Mouse (Mus musculus) monocyte, adult 2 months (primary cell): ENCODE data around the gene Zdhhc14.

Experiments
- DNase-seq, 2 experiments: peaks; one replicate each; pipeline ENCODE4 v3.0.0; 2022; ENCODE audit warnings: low spot score in 2 of 2, low read depth in 1 of 2

Zdhhc14 gene

DNA sequence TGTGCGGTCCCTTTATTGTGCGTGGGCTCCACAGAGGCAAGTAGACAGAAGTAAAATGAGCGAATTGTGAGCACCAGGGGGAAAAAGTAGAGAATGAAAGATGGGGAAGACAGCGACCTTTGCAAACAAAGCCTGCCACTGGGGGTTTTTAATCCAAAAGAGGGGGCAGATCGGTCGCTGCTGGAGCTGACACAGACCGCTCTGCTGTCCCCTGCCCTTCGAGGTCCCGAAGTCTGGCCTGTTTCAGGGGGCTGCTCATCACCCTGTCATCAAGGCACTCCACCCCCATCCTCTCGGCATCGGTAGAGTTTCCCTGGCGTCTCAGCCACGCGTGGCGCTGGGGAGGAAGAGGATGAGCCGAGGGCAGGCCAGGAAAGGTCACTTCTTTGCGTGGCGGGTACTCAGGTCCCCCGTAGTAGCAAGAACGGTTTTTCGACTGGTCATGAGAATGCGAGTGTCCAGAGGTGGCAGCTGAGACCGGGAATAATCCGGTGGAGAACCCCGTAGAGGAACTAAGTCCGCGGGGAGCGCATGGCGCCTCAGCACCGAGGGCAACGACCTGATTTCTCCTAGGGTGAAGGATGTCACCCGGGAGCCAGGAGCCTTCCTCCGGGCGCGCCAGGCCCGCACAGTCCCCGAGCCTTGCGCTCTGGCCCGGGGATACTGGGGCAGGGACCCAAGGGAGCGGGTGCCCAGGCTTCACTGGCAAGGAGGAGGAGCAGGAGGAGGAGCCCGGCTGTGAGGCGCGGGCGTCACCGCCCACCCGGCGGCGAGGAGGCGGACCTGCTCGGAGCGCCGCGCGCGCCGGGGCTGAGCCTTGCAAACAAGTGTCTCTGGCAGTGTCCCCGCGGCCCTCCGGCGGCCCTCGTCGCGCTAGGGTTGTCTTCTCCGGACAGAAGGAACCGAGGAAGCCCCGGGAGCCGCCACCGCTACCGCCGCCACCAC is at the start of gene Zdhhc14:
TSS of gene Zdhhc14 (plus strand) at position 757 of the 945 bp plus-strand sequence.
- peak; percentile 39 to 73 for DNase-seq

DNA sequence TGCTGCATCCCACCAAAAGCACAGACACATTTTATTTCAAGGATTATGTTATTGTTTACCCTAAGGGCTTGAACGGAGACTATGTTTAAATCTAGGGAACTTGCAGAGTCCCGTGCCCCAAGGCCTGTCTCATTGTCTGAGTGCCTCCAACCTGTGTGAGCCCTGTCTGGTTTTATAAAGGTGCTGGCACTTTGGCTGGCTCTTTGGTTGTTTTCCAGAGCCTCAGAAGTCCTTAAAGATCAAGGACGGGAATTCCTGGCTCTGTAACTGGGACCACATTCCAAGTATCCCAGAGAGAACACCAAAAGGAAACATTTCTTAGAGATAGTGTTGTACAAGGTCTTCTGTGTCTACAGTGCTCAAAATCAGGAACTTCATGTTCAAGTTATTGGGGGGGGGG is 49.1 kb upstream of the Zdhhc14 start:
- no peak for DNase-seq

DNA sequence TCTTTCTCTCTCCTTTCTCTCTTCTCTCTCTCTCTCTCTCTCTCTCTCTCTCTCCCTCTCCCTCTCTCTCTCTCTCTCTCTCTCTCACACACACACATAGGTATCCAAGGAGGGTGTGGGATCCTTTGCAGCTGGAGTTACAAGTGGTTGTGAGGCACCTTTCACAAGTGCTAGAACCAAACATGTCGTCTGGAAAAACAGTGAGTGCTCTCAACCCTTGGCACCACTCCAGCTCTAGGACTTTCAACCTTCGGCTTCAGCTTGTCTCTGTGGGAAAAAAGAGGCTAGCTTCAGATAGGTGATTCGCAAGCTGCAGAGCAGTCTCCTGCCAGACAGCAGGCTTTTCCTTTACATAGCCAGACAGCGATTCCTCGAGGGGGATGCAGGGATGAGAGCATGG is 48.6 kb upstream of the Zdhhc14 start:
- DNase-seq, result no peak

DNA sequence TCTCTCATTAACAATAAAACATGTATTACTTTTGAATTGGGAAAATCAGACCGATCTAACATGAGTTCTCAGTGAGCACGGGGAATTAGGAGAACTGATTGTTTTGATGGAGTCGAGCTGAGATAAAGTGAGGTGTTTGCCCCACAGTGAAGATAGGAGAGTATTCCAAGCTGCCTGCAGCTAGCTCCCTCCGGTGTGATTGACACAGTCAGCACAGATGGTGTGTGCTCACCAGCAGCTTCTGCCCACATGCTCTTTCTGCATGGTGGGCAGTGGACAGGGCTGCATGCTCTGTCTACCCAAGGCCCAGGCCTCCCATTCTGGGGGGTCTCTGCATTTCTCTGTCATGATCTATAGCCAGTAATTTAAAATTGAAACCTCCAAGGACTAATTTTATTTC is 38.7 kb upstream of the Zdhhc14 start:
- DNase-seq, result no peak

DNA sequence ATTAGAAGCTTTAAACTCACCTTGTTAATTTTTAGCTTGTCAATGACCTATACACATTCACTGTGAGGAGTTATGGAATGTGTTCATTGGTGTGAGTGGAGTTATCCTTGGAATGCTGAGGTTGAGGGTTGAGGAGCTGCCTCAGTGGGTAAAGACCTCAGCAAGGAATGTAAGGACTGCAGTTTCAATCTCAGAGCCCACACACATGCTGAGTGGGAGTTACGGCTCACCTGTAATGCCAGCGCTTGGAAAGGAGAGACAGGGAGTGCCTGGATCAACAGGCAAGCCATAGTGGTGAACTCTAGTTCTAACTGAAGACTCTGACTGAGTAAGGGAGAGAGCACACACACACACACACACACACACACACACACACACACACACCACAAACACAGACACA is 28.4 kb upstream of the Zdhhc14 start:
- DNase-seq, result no peak

DNA sequence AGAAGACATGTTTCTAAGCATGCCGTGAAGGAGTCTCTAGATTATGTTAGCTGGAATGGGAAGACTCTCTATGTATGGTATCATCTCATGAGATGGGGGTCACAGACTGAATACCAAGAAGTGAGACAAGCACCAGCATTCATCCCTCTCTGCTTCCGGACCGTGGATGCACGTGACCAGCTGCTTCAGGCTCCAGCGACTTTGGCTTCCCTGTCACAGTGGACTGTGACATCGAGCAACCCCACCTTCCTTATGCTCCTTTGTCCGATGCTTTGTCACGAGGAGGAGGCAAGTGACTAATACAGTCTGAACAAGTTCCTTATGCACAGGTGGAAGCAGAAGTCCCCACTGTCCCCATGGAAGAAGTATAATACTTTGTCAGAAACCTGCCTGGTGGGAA is 25.6 kb upstream of the Zdhhc14 start:
- DNase-seq, result no peak

DNA sequence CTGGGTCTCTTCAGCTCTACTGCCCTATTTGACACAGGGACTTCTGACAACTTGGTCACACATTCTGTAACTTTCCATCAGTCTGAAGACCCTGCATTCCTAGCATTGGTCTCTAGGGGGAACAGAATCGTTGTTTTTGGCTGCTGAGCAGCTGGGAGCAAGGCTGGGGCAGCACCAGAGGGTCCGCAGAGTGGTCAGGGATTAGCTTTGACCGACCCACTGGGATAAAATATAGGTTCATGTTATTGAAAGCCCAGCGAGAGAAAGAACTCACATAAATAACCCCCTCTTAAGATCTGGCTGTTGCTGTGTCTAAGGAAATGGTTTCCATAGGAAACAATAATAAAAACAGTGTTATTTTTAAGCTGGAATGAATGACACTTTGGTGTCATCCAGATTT is 25.2 kb upstream of the Zdhhc14 start:
- no peak for DNase-seq

DNA sequence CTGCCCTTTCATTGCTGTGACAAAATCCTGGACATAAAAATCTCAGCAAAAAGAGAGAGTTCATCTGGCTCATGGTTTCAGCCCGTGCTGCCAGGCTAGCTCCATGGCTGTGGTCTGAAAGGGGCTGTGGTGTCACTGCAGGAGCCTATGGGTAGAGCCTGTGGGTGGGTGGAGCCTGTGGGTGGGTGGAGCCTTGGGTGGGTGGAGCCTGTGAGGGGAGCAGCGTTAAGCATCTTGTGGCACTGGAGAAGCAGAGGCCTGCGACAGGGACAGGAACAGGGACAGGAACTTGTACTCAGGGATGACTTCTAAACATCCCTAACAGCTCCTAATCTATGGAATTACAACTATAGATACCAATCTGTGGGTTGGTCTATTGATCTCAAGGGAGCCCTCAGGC is 20.1 kb upstream of the Zdhhc14 start:
- DNase-seq, result no peak

DNA sequence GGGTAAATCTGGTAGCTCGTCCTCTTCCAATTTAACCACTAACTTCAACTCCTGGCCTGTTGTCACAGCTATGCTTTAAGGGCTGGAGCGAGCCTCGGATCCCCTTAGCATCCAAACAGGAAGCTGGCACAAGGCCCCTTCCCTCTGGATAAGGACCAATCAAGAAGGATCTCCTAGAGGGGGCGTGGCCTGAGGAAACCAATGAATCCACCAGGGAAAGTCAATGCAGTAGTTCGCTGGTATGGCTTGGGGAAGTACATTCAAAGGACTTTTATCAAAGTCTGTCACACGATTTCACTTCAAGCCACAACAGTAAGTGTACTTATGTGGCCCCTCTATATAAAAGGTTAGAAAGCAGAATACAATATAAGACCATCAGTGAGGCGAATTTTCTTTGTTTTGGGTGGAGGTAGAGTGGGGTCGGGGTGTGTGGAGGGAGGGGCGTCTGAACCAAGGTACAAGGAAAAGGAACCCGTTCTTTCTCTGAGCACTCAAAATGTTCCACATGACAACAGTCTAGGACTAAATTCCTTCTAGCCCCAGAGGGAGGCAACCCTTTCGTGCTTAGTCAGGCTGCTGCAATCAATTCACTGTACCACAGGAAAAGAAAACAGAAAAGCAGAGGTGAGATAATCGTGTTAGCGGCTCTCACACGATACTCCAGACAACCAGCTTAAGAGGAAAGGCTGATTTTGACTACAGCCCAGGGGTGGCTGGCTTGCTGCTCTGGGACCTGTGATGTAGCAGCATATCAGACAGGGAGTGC is 16.2 kb upstream of the Zdhhc14 start:
- DNase-seq, result no peak

DNA sequence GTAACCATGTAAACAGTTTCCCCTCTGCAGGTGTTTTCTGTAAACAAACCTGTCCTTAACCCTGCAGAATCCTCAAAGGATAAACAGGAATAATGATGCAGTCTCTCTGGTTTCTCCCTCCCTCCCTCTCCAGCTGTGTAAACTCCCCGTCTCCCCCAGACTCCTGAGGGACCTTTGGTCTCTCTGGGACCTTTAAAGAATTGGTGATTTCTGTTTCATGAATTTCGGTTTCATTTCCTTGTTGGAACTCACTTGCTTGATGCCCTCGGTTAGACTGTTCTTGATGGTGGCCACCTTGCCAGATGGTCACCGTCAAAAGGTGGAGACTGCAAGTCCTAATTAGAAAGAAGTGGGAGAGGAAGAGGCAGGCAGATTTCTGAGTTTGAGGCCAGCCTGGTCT is 8.9 kb upstream of the Zdhhc14 start:
- DNase-seq, result no peak

DNA sequence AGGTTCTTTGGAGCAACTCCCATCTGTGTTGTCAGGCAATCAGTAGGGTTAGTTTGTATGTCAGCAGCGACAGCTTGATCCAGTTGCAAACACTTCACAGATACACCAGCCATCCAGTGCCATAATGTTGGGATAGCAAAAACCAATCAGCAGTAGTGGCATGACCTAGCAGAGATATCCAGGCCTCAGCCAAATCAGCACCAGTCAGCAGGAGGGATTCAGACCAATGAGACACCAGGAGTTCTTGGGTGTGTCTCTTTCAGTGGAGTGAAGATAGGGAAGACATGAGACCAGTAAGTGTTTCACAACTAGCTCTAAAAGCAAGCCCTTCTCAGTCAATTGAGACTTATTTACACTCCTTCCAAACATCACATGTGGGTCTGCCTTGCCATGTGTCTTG is 7.7 kb upstream of the Zdhhc14 start:
- DNase-seq, result no peak

DNA sequence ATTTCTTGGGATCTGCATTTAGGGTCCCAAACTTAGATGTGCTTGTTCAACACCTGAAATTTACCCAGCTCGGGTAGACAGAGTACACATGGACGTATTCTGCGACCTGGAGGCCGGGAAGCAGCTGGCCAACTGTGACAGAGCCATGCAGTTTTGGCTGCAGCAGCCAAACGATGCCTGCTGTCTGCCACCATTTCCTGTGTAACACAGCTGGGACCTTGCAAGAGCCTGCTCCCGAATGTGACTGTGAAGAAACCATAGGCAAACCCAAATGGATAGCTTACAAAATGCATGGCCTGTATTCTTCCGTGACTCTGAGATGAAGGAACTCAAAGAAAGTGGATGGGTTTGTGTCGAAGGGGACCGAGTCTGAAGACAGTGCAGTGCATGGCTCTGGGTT is 4.2 kb upstream of the Zdhhc14 start:
- DNase-seq, result no peak

DNA sequence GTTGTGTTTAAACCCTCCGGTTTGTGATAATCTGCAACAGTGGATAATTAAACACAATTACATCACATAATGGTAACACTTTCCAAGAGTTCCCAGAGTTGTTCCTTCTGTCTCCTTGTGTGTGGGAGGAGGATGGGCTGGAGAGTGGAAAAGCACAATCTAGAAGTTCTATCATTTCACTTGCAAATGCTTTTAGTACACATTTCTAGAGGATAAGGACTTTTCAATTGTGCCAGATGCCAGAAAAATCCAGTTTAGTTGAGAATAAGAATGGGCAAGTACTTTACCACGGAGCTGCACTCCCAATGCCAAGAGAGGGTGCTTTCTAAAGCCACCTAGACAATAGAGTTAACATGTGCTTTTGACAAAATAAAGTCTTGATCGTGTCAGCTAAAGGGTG is 2.0 kb upstream of the Zdhhc14 start:
- no peak for DNase-seq

DNA sequence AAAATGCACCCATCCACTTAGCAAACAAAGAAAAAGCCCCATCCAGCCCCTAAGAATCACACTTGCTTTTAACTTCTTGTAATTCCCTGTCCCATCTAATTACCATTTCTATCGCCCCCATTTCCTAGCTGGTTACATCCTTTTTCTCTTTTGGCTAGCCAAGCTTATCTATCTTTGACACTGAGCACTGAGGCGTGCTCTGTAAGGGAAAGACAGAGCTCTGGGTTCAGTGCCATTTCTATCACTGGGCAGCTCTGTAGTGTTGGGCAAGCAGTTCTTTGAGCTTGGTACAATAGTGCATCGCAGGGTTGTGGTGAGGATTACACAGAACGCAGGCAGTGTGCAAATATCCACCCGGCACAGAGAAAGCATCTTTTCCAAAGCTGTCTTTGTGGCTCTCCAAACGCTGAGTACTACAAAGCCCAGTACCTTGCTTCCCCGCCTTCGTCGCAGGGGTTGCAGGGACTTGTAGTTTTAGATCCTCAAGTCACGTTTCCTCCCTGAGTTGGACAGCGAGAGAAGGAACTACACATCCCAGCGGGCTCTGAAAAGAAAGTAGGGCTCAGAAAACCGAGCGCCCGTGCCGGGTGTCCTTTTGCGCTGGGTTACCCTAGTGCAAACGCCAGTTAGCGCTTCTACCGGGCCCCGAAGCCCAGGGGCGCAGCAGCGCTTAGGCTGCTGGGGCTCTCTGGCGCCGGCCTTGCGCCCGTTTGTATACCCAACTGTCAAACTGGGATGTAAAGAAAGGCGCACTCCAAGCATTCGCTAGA is 1.1 kb upstream of the Zdhhc14 start:
- DNase-seq, result peak; percentile 68 to 73

DNA sequence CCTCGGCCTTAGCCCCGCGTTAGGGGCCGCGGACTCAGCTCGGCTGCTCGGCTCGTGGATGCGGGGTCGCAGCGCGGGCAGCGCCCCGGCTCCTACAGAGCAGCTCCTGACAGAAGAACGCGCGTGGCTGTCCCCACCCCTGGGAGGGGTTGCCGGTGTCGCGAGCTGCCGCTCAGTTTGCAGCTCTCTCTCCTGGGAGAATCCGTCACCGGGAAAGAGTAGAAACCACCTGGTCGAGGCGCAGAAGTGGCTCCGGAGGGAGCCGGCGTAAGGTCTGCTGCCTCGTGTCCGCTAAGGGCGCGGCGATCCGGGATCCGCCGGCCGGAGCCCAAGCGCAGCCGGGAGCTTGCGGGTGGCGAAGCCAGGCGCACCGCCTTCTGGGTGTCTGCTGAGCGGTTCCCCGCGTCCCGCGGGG is 396 bp downstream of the Zdhhc14 start:
- no peak for DNase-seq

DNA sequence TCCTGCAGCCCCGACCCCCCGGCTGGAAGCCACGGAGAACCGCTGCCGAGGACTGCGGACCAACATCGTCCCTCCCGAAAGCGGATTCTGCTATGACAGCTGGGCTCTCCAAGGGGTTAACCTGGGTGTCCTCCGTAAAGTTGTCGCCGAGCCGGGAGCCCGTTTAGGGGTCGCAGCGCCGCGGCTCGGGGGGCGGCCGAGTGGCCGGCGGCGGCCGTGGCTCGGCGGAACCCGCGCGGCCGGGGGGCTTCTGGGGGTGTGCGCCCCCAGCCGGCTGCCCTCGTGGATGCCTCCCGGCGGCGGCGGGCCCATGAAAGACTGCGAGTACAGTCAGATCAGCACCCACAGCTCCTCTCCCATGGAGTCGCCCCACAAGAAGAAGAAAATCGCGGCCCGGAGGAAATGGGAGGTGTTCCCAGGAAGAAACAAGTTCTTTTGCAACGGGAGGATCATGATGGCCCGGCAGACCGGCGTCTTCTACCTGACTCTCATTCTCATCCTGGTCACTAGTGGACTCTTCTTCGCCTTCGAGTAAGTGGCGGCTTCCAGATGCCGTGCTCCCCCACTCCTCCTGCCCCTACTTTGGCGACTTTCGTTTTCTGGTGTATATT is 909 bp downstream of the Zdhhc14 start:
- DNase-seq, result no peak

DNA sequence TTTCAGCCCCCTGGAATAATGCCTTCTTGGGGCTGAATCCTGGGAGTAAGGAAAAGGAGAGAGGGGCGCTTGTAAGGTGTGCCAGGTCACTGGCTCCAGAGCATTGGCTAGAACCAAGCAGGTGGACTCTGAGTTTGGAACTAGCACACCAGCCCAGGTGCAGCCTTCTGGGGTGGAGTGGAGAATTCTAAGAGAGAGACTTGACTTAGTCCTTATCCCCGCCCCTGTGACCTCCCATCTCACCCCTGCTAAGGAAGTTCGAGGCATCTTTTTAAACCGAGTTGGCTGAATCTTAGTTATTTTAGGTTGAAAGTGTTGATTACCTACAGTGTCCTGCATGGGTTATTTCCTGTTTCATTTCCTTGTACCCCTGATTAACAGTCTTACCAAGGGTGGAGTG is 1.5 kb downstream of the Zdhhc14 start:
- no peak for DNase-seq

DNA sequence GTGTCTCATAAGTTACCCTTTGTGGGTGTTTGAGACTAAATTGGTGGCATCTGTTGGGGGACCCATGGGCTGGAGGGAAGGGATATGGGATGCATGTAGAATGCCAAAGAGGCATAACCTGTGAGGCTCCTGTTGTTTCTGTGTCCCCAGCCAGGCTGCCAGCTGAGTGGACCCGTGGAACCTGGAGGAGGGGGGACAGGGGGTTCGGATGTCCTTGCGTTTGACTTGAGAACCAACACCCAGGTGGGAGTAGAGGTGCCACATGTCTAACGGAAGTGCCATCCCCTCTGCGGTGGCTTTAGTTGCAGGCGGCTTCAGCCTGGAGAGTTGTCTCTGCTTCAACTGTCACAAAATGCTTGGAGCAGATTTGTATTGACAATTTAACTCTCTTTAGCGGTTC is 2.5 kb downstream of the Zdhhc14 start:
- DNase-seq, result no peak

DNA sequence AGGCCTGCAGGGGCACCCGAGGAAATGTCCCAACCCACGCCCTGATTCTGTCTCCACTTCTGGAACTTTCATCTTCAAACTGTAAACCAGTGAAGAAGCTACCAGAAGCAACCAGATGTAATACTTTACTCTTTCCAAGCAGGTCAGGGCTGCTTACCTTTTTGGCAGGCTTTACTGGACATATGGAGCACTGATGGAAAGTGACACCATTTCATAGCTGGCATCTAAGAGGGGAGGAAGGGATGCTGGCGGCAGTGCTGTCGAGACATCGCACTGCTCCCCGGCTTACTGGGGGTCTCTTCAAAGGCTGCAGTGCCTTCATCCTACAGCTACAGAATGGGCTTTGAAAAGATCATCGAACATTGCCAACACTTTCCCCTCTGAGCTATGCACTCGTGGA is 5.3 kb downstream of the Zdhhc14 start:
- DNase-seq, result no peak

DNA sequence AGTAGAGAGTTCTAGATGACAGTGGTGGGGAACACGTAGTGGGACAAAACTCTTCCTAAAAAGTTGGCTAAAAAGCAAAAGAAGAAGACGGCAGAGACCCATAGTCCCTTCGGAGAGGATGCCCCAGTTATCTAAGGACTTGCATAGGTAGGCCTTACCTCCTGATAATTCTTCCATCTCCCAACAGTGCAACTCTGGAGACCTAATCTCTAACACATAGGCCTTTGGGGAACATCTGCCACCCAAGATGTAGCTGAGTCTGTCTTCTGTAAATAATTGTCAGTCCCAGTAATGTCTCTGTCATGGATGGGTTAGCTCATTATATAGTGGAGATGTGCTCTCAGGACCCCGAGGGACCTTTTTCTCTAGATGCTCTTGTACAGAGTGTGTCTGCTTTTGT is 6.6 kb downstream of the Zdhhc14 start:
- no peak for DNase-seq
